Mouse (Mus musculus) embryonic fibroblast, embryonic 13.5 days (primary cell): Measurements from ENCODE around the gene Rpl9-ps6.

Experiments
- CTCF ChIP-seq: IDR thresholded peaks from 2 replicates; pipeline ENCODE4 v1.5.1; 2011; ENCODE audit warnings: mild to moderate bottlenecking, control low read depth, low read length, moderate library complexity, borderline replicate concordance; ENCODE audit not compliant: insufficient read depth
- POLR2A ChIP-seq: IDR thresholded peaks from 2 replicates; pipeline ENCODE4 v1.6.1; 2011; ENCODE audit warnings: low read depth, mild to moderate bottlenecking, control low read depth, low read length, moderate library complexity

GRCm38 (mm10) chr19:32466478-32466877, at the start of gene Rpl9-ps6:
- TF ChIP-seq CTCF (no peak), POLR2A (no peak)
